Mouse (Mus musculus) forebrain, postnatal 0 days (tissue): Measurements from ENCODE around the gene Scaper. TPM values are rescaled to one million over a fixed set of nuclear protein-coding genes. Genes with fewer than 3 reads are reported as not detected.

ENCODE experiments used
- ATAC-seq: fragments of 200-750 bp; cut with Nextera tagmentation; 2 replicates; pipeline ENCODE4 v1.8.0; 2017; ENCODE audit warnings: mild to moderate bottlenecking, moderate library complexity
- DNase-seq: peaks from one replicate; pipeline ENCODE4 v3.0.0-alpha.2; 2015
- H3K27ac ChIP-seq: fragments of 300-500 bp; sonication (generic); 2 replicates; pipeline ENCODE4 v1.5.1; 2014; ENCODE audit warnings: low read depth, mild to moderate bottlenecking, antibody characterized with exemption, low read length, moderate library complexity, mixed read lengths
- H3K27me3 ChIP-seq: fragments of 300-500 bp; sonication (generic); 2 replicates; pipeline ENCODE4 v1.6.1; 2014; ENCODE audit warnings: mild to moderate bottlenecking, low read length, mixed read lengths; ENCODE audit not compliant: insufficient read depth
- H3K36me3 ChIP-seq: fragments of 300-500 bp; sonication (generic); 2 replicates; pipeline ENCODE4 v1.6.1; 2014; ENCODE audit warnings: mild to moderate bottlenecking, moderate library complexity; ENCODE audit not compliant: insufficient read depth
- H3K4me1 ChIP-seq: fragments of 300-500 bp; sonication (generic); 2 replicates; pipeline ENCODE4 v1.6.1; 2014; ENCODE audit warnings: antibody characterized with exemption; ENCODE audit not compliant: insufficient read depth
- H3K4me2 ChIP-seq: fragments of 300-500 bp; sonication (generic); 2 replicates; pipeline ENCODE4 v1.6.1; 2014; ENCODE audit warnings: low read depth, mild to moderate bottlenecking, moderate library complexity
- H3K4me3 ChIP-seq: fragments of 300-500 bp; sonication (generic); 2 replicates; pipeline ENCODE4 v1.5.1; 2014; ENCODE audit warnings: low read depth, low read length, mixed read lengths
- H3K9ac ChIP-seq: fragments of 300-500 bp; sonication (generic); 2 replicates; pipeline ENCODE4 v1.6.1; 2014; ENCODE audit warnings: mild to moderate bottlenecking
- H3K9me3 ChIP-seq: fragments of 300-500 bp; sonication (generic); 2 replicates; pipeline ENCODE4 v1.6.1; 2016; ENCODE audit warnings: low read length
- CTCF ChIP-seq: sonication (generic); IDR thresholded peaks from 2 replicates; pipeline ENCODE4 v1.5.1; 2016; ENCODE audit warnings: antibody characterized with exemption, control low read depth, low read depth
- WGBS: fragments of 180-500 bp; shearing (Covaris S2); extraction: QIAGEN DNeasy Blood & Tissue Kit; methylation state at CpG from one replicate; pipeline ENCODE4 v1.1.7; 2014; 5-methylcytosine and 5-hydroxymethylcytosine counted together
- polyA plus RNA-seq: library from polyadenylated mRNA; unstranded; fragments of >200 nt; fragmentation: Nextera tagmentation; extraction: Ambion mirVana; gene quantifications from 2 replicates; pipeline ENCODE4 v1.2.1, GENCODE M21; 2015
- total RNA-seq: library from RNA; depleted of rRNA; stranded (reverse); fragments of >200 nt; gene quantifications from 2 replicates; pipeline ENCODE4 v1.2.3, GENCODE M21; 2014

Scaper gene
- total and polyA plus RNA-seq, 2 experiments from 2014 or later: 33.0 to 48.8 TPM

- WGBS: 61% methylated on average over 5 of the region's 5 CpGs
- Histone ChIP-seq H3K4me2 (no peak overlapping the region), H3K27ac (peak overlapping the region; percentile 3; the same call in 1 of the 2 replicates), H3K36me3 (no peaks in the 10 kb centered on the region), H3K4me1 (no peaks in the 10 kb centered on the region), H3K27me3 (no peaks in the 10 kb centered on the region), H3K9me3 (no peaks in the 10 kb centered on the region), H3K4me3 (no peak overlapping the region), H3K9ac (no peak overlapping the region)
- TF ChIP-seq CTCF: no peak
- DNase-seq (peak; percentile 67), ATAC-seq (peak; percentile 62)
Observed at GRCm38 (mm10) chr9:55710553-55710952, 227.4 kb downstream of the Scaper start.

DNA sequence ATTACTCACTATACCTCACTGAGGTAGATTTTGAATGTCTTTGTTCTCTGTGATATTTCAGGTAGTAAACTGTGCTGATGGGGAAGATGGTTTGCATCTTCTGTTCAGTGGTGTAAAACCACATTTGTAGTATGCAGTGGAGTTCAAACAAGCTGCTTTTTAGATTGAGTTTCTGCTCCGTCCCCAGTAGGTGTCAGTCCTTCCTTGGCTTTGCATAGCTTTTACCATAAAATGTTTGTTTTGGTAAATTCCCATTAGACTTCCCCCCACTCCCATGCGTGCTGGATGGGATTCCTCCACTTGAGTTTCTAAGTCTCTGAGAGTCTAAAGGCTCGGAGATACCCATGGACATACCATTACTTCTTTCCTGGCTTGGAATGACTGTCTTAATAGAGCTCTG lies 231.3 kb downstream of the Scaper start:
- no peaks in the 10 kb centered on the region for H3K4me1 ChIP-seq
- TF ChIP-seq CTCF: peak; percentile 33; the same call in 1 of the 2 replicates
- no peak overlapping the region for H3K4me2 ChIP-seq
- no peaks in the 10 kb centered on the region for H3K27me3 ChIP-seq
- H3K36me3 ChIP-seq: no peaks in the 10 kb centered on the region
- no peak for ATAC-seq
- H3K9me3 ChIP-seq: no peaks in the 10 kb centered on the region
- DNase-seq: peak; percentile 11
- no peak overlapping the region for H3K9ac ChIP-seq
- no peak overlapping the region for H3K27ac ChIP-seq
- no peak overlapping the region for H3K4me3 ChIP-seq
- 67% methylated on average over 3 of the region's 3 CpGs for WGBS

GRCm38 (mm10) chr9:55695307-55695706 lies 242.6 kb downstream of the Scaper start:
- no peak for DNase-seq
- Histone ChIP-seq H3K27ac (no peak overlapping the region), H3K4me1 (no peaks in the 10 kb centered on the region), H3K36me3 (no peaks in the 10 kb centered on the region), H3K4me2 (no peak overlapping the region), H3K4me3 (no peak overlapping the region), H3K9ac (no peak overlapping the region), H3K9me3 (no peaks in the 10 kb centered on the region), H3K27me3 (no peaks in the 10 kb centered on the region)
- no peak for ATAC-seq
- TF ChIP-seq CTCF: no peak
- 22% methylated on average over 1 of the region's 1 CpGs for WGBS

DNA sequence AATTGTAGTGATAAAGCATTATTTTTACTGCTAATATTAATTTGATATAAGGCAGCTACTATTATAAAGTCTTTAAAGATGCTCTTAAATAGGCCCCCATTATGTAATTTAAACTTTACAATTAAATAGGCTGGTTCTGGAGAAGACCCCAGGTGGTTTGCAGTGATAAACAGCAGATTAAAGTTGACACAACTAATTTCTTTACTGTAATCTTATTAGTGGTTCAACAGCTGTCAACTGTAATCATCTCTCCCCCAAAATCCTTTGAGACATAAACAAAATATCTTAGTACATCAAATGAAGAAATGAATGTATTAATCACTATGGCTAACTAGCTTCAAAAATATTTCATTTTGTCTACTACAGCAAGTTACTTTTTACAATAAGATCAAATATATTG lies 260.8 kb downstream of the Scaper start:
- Histone ChIP-seq H3K27ac (no peak overlapping the region), H3K9ac (no peak overlapping the region), H3K9me3 (no peaks in the 10 kb centered on the region), H3K4me1 (no peaks in the 10 kb centered on the region), H3K27me3 (no peaks in the 10 kb centered on the region), H3K36me3 (no peaks in the 10 kb centered on the region), H3K4me3 (no peak overlapping the region), H3K4me2 (no peak overlapping the region)
- DNase-seq: no peak
- no peak for ATAC-seq
- TF ChIP-seq CTCF: no peak

DNA sequence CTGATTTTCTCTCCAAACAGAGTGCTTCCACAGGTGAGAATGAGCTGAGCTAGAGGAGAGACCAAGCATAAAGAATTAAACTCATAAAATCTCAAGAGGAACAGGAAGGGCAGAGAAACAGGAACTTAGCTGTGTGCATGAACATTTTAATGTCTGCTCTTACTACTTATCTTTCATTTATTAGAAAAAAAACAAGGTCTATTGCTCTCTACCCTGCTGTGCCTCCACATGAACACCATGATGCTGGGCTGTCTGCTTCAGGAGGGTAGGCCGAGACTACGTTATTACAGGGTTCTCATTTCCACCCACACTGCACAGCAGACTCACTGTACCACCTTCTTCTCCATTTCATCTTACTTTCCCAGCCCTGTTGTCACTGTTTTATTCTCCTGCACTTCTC lies 291.5 kb downstream of the Scaper start:
- H3K4me1 ChIP-seq: no peaks in the 10 kb centered on the region
- no peak overlapping the region for H3K4me2 ChIP-seq
- H3K9me3 ChIP-seq: no peaks in the 10 kb centered on the region
- no peaks in the 10 kb centered on the region for H3K27me3 ChIP-seq
- no peak overlapping the region for H3K9ac ChIP-seq
- no peak overlapping the region for H3K4me3 ChIP-seq
- no peaks in the 10 kb centered on the region for H3K36me3 ChIP-seq
- DNase-seq (no peak), ATAC-seq (no peak)
- no peak for TF ChIP-seq CTCF
- WGBS: 96% methylated on average over 2 of the region's 2 CpGs
- H3K27ac ChIP-seq: no peak overlapping the region

- TF ChIP-seq CTCF: no peak
- WGBS: 83% methylated on average over 5 of the region's 5 CpGs
- H3K9me3 ChIP-seq: 0 out of 2 replicates have a peak, but pooled peaks cover 8% of the 10 kb centered on the region
- no peaks in the 10 kb centered on the region for H3K4me1 ChIP-seq
- H3K27ac ChIP-seq: no peak overlapping the region
- DNase-seq (no peak), ATAC-seq (no peak)
- no peak overlapping the region for H3K4me3 ChIP-seq
- H3K9ac ChIP-seq: no peak overlapping the region
- no peak overlapping the region for H3K4me2 ChIP-seq
- no peaks in the 10 kb centered on the region for H3K36me3 ChIP-seq
- no peaks in the 10 kb centered on the region for H3K27me3 ChIP-seq
Observed at GRCm38 (mm10) chr9:55626990-55627389, 310.9 kb downstream of the Scaper start.

GRCm38 (mm10) chr9:55614711-55615110 lies 323.2 kb downstream of the Scaper start:
- 83% methylated on average over 3 of the region's 3 CpGs for WGBS
- no peak for ATAC-seq
- no peak for TF ChIP-seq CTCF

DNA sequence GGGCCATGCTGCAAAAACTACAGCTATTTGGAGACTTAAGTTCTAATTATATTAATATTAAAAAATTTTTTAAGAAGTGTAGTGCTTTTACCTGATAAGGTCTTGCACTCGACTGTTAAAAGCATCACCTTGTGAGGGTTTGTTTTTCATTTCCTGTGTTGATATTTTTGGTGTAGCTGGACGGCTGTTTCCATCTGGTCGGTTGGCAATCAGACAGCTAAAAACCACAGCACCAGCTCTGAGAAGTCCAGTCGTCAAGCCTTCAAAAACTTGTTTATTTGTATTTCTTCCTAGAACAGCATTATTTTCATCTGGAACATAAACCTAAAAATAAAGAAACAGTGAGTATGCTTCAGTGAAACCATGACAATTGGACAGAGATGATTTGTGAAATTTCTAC lies 328.2 kb downstream of the Scaper start:
- 85% methylated on average over 4 of the region's 4 CpGs for WGBS
- no peak for TF ChIP-seq CTCF

More at GRCm38 (mm10) chr9:55614711-55615110, 323.2 kb downstream of the Scaper start:
- Histone ChIP-seq H3K9me3 (no peaks in the 10 kb centered on the region), H3K36me3 (no peaks in the 10 kb centered on the region), H3K27me3 (no peaks in the 10 kb centered on the region), H3K4me2 (no peak overlapping the region), H3K27ac (no peak overlapping the region), H3K9ac (no peak overlapping the region), H3K4me1 (no peaks in the 10 kb centered on the region), H3K4me3 (no peak overlapping the region)
- DNase-seq: no peak

More for the DNA sequence above, 328.2 kb downstream of the Scaper start:
- Histone ChIP-seq H3K4me1 (no peaks in the 10 kb centered on the region), H3K36me3 (no peaks in the 10 kb centered on the region), H3K27me3 (no peaks in the 10 kb centered on the region), H3K4me3 (no peak overlapping the region), H3K9me3 (no peaks in the 10 kb centered on the region), H3K9ac (no peak overlapping the region), H3K4me2 (no peak overlapping the region), H3K27ac (no peak overlapping the region)
- no peak for ATAC-seq
- no peak for DNase-seq
